Mouse (Mus musculus): ENCODE results near the gene Ahnak2.

DNA sequence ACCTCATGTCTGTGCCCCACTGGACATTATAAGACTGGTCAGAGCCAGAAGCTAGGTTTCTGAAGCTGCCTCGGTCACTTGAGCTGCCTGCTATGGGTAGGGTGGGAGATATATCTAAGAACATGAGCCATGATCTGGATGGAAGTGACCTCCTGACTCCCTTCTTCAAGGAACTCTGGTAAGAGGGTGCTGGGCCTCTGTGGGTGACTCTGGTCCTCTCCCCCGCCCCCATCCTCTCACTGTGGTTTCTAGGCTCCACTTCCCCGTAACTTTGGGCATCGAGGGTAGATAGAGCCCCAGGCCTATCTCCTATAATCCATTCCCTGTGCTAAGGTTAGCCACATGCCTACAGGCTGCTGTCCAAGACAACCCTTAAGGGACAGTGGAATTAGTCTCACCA is 41.0 kb downstream of the Ahnak2 start:
- no peak for TF ChIP-seq CTCF (IDR thresholded peaks at IDR 0.05; ENCODE audit: low read depth, low read length)
- no peak for TF ChIP-seq POLR2A (IDR thresholded peaks at IDR 0.05; ENCODE audit: insufficient read depth, low read length)
- TF ChIP-seq EP300 (IDR thresholded peaks at IDR 0.05; ENCODE audit: insufficient read depth, low read depth, low read length), result no peak
